Mouse (Mus musculus): ENCODE data around the gene Egfl8.

Gene Egfl8

DNA sequence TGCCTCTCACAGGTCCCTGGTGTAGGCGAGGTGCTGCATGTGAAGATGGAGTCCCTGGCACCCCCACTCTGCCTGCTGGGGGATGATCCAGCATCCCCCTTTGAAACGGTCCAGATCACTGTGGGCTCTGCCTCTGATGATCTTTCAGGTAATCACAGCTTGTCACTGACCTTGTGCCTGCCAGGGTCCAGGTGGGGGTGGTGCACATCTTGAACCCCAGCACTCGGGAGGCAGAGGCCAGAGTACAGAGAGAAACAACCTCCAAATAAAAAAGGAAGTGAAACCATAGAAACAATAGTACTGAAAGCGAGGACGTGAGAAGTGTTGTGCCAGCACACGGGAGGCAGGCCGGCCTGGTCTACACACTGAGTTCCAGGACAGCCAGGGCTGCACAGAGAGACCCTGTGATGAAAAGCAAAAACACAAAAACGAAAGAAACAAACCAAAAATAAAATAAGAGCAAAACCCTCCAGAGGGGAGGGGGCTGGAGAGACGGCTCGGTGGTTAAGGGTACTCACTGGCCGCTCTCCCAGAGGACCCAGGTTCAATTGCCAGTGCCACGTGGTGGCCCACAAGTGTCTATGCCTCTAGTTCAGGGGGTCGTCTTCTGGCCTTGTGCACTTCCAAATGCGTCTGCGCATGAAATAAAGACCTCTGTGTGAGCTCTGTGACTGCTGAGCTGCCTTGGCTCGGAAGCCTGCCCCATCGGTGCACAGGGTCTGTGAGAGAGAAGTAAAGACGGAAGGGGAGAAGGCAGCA lies 33.5 kb upstream of the Egfl8 start:
- DNase-seq (ENCODE audit: extremely low read depth, low read depth, low spot score): no peak

DNA sequence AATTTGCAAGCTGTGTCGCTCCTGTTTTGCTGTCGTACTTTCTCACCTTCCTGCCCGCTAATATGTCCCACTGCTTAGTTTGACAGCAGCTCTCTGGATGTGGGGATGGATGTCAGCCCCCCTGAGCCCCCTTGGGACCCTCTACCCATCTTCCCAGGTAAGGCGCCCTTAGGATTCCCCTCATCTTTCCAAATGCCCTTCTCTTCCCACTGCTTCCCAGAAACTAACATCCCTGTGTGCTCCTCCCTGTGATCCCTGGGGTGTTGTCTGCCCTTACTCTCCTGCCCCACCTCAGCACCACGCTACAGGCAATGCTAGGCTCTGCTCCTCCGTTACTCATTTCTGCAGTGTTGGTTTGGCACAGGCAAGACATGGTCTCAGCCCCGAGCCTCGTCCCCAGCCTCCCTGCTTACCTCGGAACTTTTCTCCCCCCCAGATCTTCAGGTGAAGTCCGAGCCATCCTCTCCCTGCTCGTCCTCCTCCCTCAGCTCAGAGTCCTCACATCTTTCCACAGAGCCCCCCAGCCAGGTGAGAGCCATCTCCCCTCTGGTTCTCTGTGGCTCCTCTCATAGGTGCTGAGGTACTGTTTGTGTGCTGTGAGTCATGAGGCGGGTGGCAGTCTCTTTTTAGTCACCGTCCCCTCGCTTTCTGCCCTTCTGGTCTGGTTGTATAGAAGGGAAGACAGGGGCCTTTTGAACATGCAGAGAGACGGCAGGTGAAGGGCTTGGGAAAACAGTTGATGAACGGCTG lies 32.5 kb upstream of the Egfl8 start:
- DNase-seq (ENCODE audit: extremely low read depth, low read depth, low spot score): no peak

DNA sequence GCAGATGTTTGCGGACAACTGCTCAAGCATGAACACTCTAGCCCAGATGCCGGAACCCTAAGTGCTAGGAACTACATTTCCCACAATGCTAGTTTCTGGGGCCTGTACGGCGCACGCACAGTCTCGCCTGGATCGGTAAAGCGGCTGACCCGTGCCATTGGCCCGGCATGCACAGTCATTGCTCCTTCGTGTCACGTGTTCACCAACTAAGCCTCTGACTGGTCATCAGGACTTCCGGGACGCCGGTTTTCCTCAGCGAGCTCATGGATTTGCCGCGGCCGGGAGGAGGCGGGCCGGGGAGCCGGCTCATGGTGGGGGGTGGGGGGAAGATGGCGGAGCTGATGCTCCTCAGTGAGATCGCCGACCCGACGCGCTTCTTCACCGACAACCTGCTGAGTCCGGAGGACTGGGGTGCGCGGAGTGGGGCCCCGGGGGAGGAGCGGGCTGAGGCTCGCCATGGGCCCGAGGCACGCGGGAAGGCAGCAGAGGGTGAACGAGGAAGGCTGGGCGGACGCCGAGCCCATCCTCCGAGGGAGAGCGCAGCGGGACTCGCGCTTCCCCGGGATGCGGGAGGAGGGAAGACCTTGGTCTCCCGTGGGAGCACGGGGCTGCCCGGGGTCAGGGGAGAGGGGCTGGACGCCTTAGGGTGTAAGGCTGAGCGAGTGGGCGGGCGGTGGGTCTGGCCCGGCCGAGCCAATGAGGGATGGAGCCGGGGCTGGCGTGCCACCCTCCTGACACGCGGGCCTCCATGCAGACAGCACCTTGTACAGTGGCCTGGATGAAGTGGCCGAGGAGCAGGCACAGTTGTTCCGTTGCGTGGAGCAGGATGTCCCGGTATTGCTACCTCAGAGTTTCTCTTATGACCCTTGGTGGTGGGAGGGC lies 31.4 kb upstream of the Egfl8 start, which contains the start of gene Atf6b:
Gene Atf6b (plus strand): TSS at position 241 of the 882 bp plus-strand sequence.
- peak; percentile 86 for DNase-seq (ENCODE audit: extremely low read depth, low read depth, low spot score)

DNA sequence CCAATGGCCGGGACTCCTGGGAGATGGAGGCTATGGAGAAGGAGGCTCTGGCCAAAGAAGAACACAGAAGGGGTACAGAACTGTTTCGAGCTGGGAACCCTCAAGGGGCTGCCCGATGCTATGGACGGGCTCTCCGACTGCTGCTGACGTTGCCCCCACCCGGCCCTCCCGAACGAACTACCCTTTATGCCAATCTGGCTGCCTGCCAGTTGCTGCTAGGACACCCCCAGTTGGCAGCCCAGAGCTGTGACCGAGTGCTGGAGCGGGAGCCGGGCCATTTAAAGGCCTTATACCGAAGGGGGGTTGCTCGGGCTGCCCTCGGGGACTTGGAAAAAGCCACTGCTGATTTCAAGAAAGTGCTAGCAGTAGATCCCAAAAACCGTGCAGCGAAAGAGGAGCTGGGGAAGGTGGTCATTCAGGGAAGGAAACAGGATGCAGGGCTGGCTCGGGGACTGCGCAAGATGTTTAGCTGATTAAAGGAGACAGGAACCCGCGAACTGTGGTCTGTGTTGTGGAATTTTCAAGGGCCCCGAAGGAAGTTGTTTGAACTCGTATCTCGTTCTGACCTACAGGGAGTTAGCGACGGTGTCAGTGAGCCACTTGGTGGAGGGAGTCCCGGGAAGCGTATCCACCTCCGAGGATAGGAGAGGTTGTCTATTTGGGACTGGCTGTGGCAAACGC lies 30.2 kb upstream of the Egfl8 start:
- DNase-seq (ENCODE audit: extremely low read depth, low read depth, low spot score): no peak

- DNase-seq (ENCODE audit: extremely low read depth, low read depth, low spot score): no peak
Observed at GRCm38 (mm10) chr17:34645256-34645829, 29.6 kb upstream of the Egfl8 start.

- DNase-seq (ENCODE audit: extremely low read depth, low read depth, low spot score): no peak
Observed at GRCm38 (mm10) chr17:34644608-34645007, 28.8 kb upstream of the Egfl8 start, which contains the start of gene Fkbpl. Gene Fkbpl (plus strand): TSS chr17:34644764.

DNA sequence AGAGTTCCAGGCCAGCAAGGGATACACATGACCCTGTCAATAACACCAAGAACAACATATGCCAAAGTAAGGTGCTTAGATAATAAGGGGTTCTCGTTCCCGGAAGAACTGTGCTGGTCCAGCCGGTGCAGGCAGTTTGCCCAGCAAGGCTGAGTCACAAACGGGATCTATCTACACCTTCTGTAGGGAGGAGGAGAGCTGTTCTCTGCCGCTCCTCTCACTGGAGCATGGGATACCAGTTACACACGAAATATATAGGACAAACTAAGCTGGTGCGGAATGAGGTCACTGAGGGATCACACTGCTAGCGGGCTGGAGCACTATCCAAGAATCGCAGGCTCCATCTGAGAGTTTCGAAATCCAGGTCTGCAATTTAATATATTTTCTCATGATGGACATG lies 28.2 kb upstream of the Egfl8 start:
- no peak for DNase-seq (ENCODE audit: extremely low read depth, low read depth, low spot score)

DNA sequence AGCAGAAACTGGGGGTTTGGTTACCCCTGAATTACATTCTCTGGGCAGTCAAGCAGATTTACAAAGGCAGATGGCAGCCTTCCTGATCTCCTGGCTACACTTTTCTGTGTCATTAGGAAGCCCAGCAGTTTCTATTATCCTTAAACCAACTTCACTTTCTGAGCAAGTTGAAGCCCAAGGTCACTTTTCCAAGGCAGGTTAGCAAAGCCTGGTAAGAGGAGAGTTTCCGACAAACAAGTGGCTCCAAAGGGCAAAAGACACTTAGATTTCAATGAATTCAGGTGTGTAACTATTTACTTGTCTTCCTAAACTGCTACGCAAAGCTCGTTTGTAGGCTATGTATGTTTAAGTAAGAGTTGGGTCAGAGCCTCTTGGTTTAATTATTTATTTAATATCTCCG lies 27.6 kb upstream of the Egfl8 start:
- DNase-seq (ENCODE audit: extremely low read depth, low read depth, low spot score): no peak

DNA sequence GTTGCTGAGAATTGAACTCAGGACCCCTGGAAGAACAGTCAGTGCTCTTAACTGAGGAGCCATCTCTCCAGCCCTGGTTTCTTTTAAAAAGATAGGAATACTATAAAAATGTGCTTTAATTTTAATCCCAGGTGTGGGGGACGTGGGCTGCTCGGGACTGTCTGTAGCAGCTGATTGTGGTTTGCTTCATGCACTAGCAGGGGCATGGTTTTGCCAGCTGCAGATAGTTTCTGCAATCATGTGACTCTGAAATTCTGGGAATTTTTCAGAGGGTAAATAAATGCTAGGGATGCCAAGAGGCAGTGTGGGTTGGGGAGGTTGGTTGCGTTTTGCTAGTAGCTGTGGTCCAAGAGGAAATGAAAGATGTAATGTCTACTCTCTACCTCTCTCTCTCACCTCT lies 26.2 kb upstream of the Egfl8 start:
- no peak for DNase-seq (ENCODE audit: extremely low read depth, low read depth, low spot score)

DNA sequence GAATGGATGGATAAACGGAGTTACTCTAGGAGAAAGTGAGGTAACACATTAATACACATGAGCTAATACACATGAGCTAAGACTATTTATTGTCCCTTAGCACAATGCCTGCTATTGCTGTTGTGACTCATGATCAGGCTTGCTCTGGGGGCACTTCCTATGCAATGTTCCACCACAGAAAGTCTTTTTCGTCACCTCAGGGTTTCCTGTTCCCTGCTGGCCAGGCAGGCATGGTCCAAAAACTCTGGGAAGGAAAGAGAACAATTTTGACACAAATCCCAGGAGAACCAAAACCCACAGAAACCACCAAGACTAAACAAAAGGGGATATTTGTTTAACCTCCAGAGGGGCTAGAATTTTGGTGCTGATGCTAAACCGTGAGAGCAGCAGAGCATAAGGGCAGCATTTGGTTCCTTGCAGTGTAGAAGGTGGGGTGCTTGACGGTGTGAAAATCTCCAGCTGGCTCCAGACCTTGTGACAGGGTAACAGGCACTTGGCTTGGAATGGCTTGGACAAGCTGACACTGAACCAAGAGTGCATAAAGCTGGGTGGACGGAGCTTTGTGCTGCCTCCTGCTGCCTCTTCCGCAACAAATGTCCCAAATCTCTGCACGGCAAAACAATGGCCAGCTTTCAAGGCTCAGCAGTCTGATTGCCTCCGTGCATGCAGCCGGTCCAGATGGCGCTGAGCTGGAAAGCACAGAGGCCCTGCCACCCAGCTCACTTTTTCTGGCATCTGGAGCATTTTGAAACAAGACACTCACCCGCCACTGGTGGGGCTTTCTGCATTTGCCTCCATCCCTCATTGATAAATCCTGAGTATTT lies 25.2 kb upstream of the Egfl8 start:
- DNase-seq (ENCODE audit: extremely low read depth, low read depth, low spot score): no peak

- DNase-seq (ENCODE audit: extremely low read depth, low read depth, low spot score): no peak
Observed at GRCm38 (mm10) chr17:34639461-34640255, 23.9 kb upstream of the Egfl8 start.

DNA sequence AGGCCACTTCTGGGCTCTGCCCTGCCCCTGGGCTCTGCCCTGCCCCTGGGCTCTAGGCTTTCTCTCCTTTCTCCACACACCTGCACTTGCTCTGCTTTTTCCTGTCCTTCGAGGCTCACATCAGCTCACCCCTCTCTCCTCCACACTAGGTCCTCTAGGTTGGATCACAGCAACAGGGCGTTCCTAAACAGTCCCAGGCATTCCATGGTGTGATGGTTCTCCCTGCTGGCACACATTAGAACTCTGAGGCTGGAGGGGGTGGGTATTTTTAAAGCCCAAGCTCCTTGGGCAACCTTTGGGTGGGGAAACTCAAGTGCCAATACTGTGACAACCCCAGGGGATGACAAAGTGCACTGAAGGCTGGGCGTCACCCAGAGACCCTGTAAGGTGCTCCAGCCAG lies 21.7 kb upstream of the Egfl8 start:
- DNase-seq (ENCODE audit: extremely low read depth, low read depth, low spot score): no peak

- DNase-seq (ENCODE audit: extremely low read depth, low read depth, low spot score): no peak
Observed at GRCm38 (mm10) chr17:34635671-34636070, 19.9 kb upstream of the Egfl8 start.

- no peak for DNase-seq (ENCODE audit: extremely low read depth, low read depth, low spot score)
Observed at GRCm38 (mm10) chr17:34632261-34632691, 16.5 kb upstream of the Egfl8 start.

DNA sequence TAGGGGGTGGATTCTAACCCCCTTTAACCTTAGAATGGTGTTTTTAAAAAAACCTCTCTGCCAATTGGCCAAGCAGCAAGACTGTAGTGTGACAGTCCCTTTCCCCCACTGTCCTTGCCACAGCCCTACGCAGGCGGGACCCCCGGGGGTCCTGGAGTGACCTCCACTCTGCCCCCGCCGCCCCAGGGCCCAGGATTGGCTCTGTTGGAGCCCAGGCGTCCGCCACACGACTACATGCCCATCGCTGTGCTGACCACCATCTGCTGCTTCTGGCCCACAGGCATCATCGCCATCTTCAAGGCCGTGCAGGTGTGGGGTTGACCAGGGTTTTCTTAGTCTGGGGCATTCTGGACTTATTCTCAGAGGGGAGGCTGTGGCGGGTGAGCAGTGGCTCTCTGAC lies 15.9 kb upstream of the Egfl8 start:
- DNase-seq (ENCODE audit: extremely low read depth, low read depth, low spot score): no peak

GRCm38 (mm10) chr17:34630761-34631301 lies 15.1 kb upstream of the Egfl8 start:
- DNase-seq (ENCODE audit: extremely low read depth, low read depth, low spot score): no peak

DNA sequence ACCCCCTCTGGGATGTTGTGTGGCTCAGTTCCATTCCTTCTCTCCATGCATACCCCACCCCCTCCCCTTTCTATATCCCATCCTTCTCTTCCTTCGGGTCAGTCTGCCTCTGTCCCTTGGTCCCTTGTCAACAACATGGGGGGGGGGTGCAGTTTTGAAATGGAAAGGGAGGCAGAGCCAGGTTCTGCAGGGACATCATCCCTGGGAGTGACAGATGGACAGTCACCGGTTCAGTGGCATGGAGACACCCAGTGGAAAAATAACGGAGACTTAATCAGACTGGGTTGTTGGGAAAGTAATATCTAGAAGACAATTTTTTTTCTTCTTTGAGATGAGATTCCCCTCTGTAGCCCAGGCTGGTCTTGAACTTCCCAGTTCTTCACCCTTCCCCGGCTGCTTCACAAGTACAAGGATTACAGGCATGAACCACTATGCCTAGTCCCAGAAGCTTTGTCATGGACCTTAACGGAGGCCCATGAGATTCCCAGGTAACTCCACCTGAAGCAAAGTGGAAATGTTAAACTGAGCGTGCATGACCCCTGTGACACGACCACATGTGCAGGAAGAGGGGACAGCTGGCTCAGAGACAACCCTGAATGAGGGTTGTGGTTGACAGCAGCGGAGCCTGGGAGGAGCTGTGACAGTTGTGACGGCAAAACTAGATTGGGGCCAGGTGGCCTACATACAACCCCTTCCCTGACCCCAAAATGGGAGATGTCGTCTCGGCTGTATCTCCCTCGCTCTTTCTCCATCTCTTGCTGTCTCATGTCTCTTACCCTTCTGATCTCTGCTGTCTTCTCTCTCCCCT lies 14.2 kb upstream of the Egfl8 start:
- DNase-seq (ENCODE audit: extremely low read depth, low read depth, low spot score): no peak
